Comparison of ENCODE assay signal across 9 mouse cellular contexts in genomic region chr12:105266096-105266495, GRCm38 (mm10). TPM values are rescaled to one million over a fixed set of nuclear protein-coding genes. Genes with fewer than 3 reads are reported as not detected.
DNase-seq lines count a peak whose midpoint lies in the region; ATAC-seq and TF ChIP-seq lines count a peak whose summit lies in the region.
"Had no signal": no experiment of that assay in that cellular context is flagged by ENCODE, and none has a peak within 500 bp of the region (broad histone marks: within the 10 kb centered on the region; RNA-seq: fewer than 3 reads in every experiment).

No protein-coding gene starts in this region.

- H3K27me3 ChIP-seq in kidney, adult 2 months (replicated peaks; ENCODE audit: control insufficient read depth, insufficient read depth, low read length), result no peaks in the 10 kb centered on the region
- peaks cover 5% of the 10 kb centered on the region; the same call in 1 of the 2 replicates for H3K27me3 ChIP-seq in kidney, embryonic 14.5 days (ENCODE audit: control insufficient read depth, insufficient read depth, low read length)
- no peaks in the 10 kb centered on the region for H3K27me3 ChIP-seq in limb, embryonic 11.5 days (ENCODE audit: control insufficient read depth, insufficient read depth, low read length)
- H3K27me3 ChIP-seq: megakaryocyte, embryonic 14.5 days had no signal

- ATAC-seq in kidney, embryonic 14.5 days (ENCODE audit: low FRiP score, low TSS enrichment), result no peak
- no peak for ATAC-seq in limb, embryonic 11.5 days (ENCODE audit: insufficient number of reproducible peaks, low FRiP score, low TSS enrichment, low read depth)
- ATAC-seq in frontal cortex, adult (ENCODE audit: low TSS enrichment), result no peak
- ATAC-seq: forebrain, embryonic 14.5 days had no signal

- 8% methylated on average over 3 of the region's 3 CpGs for WGBS in kidney, adult 2 months
- 10% methylated on average over 3 of the region's 3 CpGs for WGBS in kidney, embryonic 14.5 days
- 4% methylated on average over 3 of the region's 3 CpGs for WGBS in limb, embryonic 11.5 days

- no peak overlapping the region for H3K9ac ChIP-seq in kidney, embryonic 14.5 days (ENCODE audit: low read depth, low read length)
- H3K9ac ChIP-seq in ES-E14 (ENCODE audit: insufficient read depth, low read depth, low read length, poor library complexity, severe bottlenecking), result no peak overlapping the region
- no peak overlapping the region for H3K9ac ChIP-seq in limb, embryonic 11.5 days (ENCODE audit: low read length)

- peak; percentile 5 for DNase-seq in kidney, adult 2 months
- DNase-seq in ES-E14 (ENCODE audit: low read depth, low spot score), result peak; percentile 62
- DNase-seq in adrenal gland, postnatal 25 days, result peak; percentile 48
- peak; percentile 89 for DNase-seq in limb, embryonic 11.5 days (ENCODE audit: low spot score)
- DNase-seq in layer of hippocampus, postnatal 36 days, result no peak

- H3K4me2 ChIP-seq in kidney, embryonic 14.5 days (replicated peaks; ENCODE audit: low read depth, low read length), result no peak overlapping the region
- H3K4me2 ChIP-seq in limb, embryonic 11.5 days (ENCODE audit: low read depth, severe bottlenecking), result no peak overlapping the region

- H3K36me3 ChIP-seq in kidney, adult 2 months (ENCODE audit: control insufficient read depth, insufficient read depth, low read length), result no peaks in the 10 kb centered on the region
- no peaks in the 10 kb centered on the region for H3K36me3 ChIP-seq in kidney, embryonic 14.5 days (ENCODE audit: control insufficient read depth, insufficient read depth, low read length)
- no peaks in the 10 kb centered on the region for H3K36me3 ChIP-seq in ES-E14 (ENCODE audit: control insufficient read depth, insufficient read depth, low read length, poor library complexity, severe bottlenecking)
- H3K36me3 ChIP-seq in limb, embryonic 11.5 days (ENCODE audit: control insufficient read depth, insufficient read depth, low read length), result no peaks in the 10 kb centered on the region

- H3K4me3 ChIP-seq in kidney, adult 2 months (ENCODE audit: insufficient read depth, low read depth, low read length), result no peak overlapping the region
- no peak overlapping the region for H3K4me3 ChIP-seq in kidney, embryonic 14.5 days (ENCODE audit: low read length)
- no peak overlapping the region for H3K4me3 ChIP-seq in ES-E14 (ENCODE audit: insufficient read depth in 1 of 2, low read depth in 1 of 2, low read length in 2 of 2, poor library complexity in 1 of 2, severe bottlenecking in 1 of 2)
- H3K4me3 ChIP-seq in limb, embryonic 11.5 days (ENCODE audit: low read depth, low read length), result no peak overlapping the region
- H3K4me3 ChIP-seq: megakaryocyte, embryonic 14.5 days had no signal

- in situ Hi-C loops in ES-E14 (cut with MboI; ENCODE audit: low sequenced_read_pairs in 2 of 2, unreplicated experiment in 2 of 2), result no loop called here

- no peaks in the 10 kb centered on the region for H3K4me1 ChIP-seq in kidney, adult 2 months (ENCODE audit: control insufficient read depth, insufficient read depth, low read length)
- no peaks in the 10 kb centered on the region for H3K4me1 ChIP-seq in kidney, embryonic 14.5 days (ENCODE audit: control insufficient read depth, insufficient read depth, low read length)
- H3K4me1 ChIP-seq in ES-E14 (ENCODE audit: control insufficient read depth in 2 of 2, insufficient read depth in 2 of 2, low read length in 2 of 2, poor library complexity in 1 of 2), result peaks cover 0 to 12% of the 10 kb centered on the region in 2 experiments; a peak in 1 of 4 replicates
- no peaks in the 10 kb centered on the region for H3K4me1 ChIP-seq in limb, embryonic 11.5 days (ENCODE audit: control insufficient read depth, insufficient read depth, low read length)
- H3K4me1 ChIP-seq: megakaryocyte, embryonic 14.5 days had no signal

- H3K9me3 ChIP-seq in kidney, embryonic 14.5 days (ENCODE audit: control insufficient read depth, low read length), result no peaks in the 10 kb centered on the region
- H3K9me3 ChIP-seq in ES-E14 (ENCODE audit: control insufficient read depth, insufficient read depth, low read depth, low read length), result no peaks in the 10 kb centered on the region
- H3K9me3 ChIP-seq in limb, embryonic 11.5 days (ENCODE audit: control insufficient read depth, low read length), result no peaks in the 10 kb centered on the region

- no peak for TF ChIP-seq CTCF in kidney, adult 2 months (conservative IDR thresholded peaks at IDR 0.05; ENCODE audit: insufficient read depth, insufficient read length, low read depth, low read length)

- no peak overlapping the region for H3K27ac ChIP-seq in kidney, adult 2 months (ENCODE audit: insufficient read depth, low read depth, low read length)
- no peak overlapping the region for H3K27ac ChIP-seq in kidney, embryonic 14.5 days (ENCODE audit: low read depth, low read length)
- no peak overlapping the region for H3K27ac ChIP-seq in ES-E14 (ENCODE audit: insufficient read depth, low read depth, low read length, poor library complexity, severe bottlenecking)
- H3K27ac ChIP-seq in limb, embryonic 11.5 days (replicated peaks; ENCODE audit: low read depth, low read length), result no peak overlapping the region

- TF ChIP-seq POLR2A in kidney, adult 2 months (IDR thresholded peaks at IDR 0.05; ENCODE audit: low read depth, low read length), result no peak

TF ChIP-seq in ES-E14, 5 proteins besides CTCF, POLR2A, EP300 and RAD21:
- TF ChIP-seq CHD2 (IDR thresholded peaks at IDR 0.05; ENCODE audit: low read depth, low read length), result no peak

RNA-seq across cellular contexts. Expression of gene Tcl1, which starts 43.5 kb away (rescaled TPM):
- polyA plus RNA-seq in kidney, adult 2 months (2012; rRNA removed), result not detected in 2 replicates
- polyA plus RNA-seq in kidney, embryonic 14.5 days (2014; fragmentation: Nextera tagmentation; extraction: Ambion mirVana), result not detected in 2 replicates
- total RNA-seq in ES-E14 (2012; rRNA removed), result 40.6 and 49.9 TPM in 2 replicates
- total RNA-seq in adrenal gland, postnatal 25 days (2021), result not detected in 2 replicates
- polyA plus RNA-seq in limb, embryonic 11.5 days (2014; fragmentation: Nextera tagmentation; extraction: Ambion mirVana), result not detected in 2 replicates
- not detected for total RNA-seq in layer of hippocampus, postnatal 36 days (2021)
- polyA plus RNA-seq: forebrain, embryonic 14.5 days had no signal

Comparison
In these comparisons a context has a peak if more than half of its experiments do, and no peak if none do; other contexts are left out.
1. DNase-seq: peak in kidney, adult 2 months (single experiment), ES-E14 (single experiment), adrenal gland, postnatal 25 days (single experiment) and limb, embryonic 11.5 days (single experiment); none in layer of hippocampus, postnatal 36 days (0 of 2).
2. RNA of gene Tcl1, which starts 43.5 kb away (total RNA-seq): 40.6 to 49.9 TPM in ES-E14; not detected in adrenal gland, postnatal 25 days and not detected in layer of hippocampus, postnatal 36 days; every median in the first group is over 10 times any median in the second.